Mouse (Mus musculus) heart, adult 8-10 months (tissue): ENCODE data around the gene Cep135. TPM values are rescaled to one million over a fixed set of nuclear protein-coding genes. Genes with fewer than 3 reads are reported as not detected.

Experiments
- DNase-seq: peaks from one replicate; pipeline ENCODE4 v3.0.0; 2022; ENCODE audit warnings: low spot score
- total RNA-seq, 4 experiments: library from RNA; stranded (reverse); gene quantifications; 2 replicates each; pipeline ENCODE4 v1.2.4; 2022

Cep135 gene
- 1 to 10 TPM; 2.7 to 3.2 (median 2.9) TPM for total RNA-seq

DNA sequence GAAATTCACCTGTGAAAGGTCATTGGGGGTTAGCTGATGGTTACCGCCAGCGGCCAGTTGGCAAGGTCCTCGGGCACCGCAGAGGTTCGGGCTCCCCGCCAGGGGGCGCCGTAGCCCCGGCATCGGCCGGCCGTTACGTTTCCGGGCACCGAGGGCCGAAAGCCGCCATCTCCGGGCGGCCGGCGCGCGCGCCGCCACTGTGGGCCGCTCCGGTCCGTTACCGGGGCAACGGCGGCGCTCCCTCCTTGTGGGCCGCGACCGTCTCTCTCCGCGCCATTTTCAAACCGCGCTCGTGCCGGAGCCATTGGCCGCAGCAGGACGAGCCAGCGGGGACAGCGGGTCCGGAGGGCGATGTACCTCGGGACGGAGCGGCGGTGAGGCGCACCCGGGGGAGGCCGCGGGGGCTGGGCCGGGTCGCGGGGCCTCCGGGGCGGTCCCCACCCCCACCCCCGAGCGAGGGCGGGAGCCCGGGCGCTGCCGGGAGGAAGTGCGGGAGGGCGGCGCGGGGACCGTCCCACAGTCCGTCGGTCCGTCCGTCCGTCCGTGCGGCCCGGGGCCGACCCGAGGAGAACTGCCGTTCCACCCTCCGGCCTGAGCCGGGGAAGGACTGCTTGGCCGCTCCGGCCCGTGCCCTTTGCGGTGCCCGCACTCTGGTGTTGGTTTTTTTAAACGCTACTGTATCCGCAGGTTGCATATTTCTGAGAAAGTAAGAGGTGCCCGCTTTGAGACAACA, at the start of gene Cep135:
Gene Cep135, plus strand, starts transcription at position 148 of the 733 bp plus-strand sequence.
- peak; percentile 79 for DNase-seq

DNA sequence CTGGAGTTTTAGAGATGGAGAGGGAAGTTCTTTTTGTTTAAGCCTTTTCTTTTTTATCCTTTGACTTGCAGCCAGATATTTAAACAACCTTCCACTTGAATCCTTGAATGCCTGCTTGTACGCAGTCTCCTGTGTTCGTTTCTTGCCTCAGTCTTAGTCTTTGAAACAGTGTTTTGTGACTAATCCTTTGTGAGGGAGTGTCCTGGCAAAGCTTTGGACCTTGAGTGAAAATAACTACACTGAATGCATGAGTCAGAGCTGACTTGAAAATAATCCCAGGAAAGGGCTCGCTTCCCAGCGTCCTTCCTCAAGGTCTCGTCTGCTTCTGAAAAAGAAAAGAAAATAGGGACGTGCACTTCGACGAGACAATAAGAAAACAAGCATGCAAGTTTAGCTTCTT, 48.3 kb upstream of the Cep135 start:
- peak; percentile 56 for DNase-seq

DNA sequence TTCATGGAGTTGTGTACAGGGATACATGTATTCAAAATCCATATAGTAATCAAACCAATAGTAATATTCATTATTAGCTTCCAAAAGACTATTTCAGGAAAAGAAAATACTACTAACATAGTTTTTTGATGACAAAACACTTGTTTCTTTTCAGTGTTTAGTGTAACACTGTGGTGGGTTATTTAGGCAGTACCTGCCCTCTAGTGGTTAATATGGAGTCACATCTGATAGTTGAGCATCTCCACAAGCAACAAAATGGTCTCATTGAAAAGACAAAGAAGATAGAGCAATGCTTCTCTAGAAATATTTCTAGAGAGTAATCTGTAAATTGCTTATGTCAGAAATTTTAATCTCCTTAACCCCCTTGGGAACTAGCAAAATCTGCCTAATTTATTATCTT, 47.7 kb upstream of the Cep135 start:
- no peak for DNase-seq

DNA sequence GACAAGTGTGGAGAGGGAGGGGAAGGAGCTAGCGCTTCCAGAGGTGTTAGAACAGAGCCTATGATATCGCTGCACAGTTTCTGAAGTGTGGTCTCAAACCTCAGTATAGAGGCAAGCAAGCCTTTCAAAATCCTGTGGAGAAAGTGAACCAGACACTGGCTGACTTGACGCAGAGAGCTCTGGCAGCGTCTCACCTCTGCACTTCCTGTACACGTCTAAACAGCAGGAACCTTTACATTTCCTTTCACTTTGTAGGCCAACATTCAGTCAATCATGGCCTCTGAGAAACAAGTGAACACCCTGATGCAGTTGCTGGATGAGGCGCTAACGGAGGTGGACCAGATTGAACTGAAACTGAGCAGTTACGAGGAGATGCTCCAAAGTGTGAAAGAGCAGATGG, 45.3 kb upstream of the Cep135 start:
- DNase-seq = no peak

DNA sequence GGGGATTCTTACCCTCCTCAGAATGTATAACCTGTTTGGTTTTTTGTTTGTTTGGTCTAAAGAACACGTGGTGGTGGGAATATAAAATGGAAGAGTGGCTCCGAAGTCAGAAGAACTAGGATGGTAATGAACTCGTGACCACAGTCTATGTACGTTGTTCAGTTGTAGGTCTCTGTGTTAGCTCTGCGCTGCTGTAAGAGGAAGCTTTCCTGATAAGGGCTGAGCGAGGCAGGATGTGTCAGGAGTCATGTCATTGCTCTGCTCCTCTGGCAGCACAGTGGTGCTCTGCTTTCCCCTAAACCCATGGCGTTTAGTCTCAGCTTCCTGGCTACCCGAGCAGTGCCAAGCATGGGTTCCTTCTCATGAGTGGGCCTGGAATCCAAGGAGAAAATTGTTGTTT, 38.1 kb upstream of the Cep135 start:
- no peak for DNase-seq

DNA sequence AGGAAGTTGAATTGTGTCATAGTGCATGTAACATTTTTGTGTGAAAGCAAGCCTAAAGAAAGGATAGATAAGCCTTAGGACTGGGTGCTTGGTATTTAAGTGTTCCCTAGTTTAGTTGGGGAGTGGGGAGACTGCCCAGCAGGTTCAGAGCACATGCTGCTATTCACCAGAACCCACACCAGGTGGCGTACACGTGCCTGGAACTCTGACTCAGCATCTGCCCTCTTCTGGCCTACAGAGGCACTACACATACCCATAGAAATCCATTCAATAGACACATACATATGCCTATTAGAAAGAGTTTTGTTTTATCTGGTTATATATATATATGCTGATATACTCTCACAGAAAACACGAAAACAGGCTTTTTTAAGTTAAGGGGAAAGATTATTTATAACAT, 23.2 kb upstream of the Cep135 start:
- peak; percentile 52 for DNase-seq

DNA sequence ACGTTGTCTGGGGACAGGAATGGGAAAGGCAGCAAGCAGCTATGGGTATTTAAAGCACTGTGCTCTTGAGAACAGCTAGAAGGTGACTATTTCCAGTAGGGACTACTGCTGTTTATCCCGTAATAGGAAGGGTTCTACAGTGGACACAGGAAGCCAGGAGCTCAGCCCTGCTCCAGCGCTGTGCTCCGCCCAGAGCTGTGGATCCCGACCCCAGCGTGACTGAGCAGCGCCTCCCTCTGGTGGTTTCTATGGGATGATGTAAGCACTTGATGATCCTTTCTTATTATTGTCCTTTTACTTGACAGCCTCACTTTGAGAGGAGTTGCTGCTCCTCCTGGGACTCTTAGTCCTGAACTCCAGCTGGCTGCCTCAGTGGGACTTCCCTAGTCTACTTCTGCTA, 14.2 kb upstream of the Cep135 start:
- DNase-seq = no peak

DNA sequence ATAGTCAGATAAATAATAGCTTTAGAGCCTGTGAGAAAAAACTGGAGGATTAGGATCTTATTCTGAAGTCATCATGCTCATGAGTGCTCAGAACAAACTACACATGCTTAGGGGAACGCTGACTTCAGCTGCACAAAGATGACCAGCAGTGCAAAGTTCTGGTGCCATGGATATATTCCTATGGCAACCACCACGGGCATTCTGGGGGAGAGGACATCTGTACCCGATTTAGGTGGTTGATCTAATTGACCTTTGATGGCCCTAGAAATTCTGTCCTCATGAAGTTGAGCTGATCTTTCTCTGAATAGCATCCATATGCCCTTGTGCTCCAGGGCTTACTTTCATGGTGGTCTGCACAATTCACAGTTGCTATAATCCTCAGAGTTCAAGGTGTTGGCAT, 11.5 kb upstream of the Cep135 start:
- DNase-seq = no peak

DNA sequence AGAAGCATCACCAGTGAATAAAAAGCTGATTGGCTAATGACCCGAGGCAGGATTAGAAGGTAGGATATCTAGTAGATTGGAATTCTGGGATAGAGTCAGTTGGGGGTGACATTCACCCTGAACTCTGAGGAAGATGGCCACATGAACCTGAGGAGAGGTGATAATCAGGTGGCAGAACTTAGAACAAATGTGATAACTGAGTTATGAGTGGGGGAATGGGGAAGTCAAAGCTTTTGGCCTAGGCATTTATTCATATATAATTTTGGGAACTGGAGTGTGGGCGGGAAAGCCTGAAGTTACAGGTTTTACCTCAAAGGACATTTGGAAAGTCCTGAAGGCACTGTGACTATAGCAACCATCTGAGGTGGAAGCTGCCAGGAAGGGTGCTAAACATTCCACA, 3.1 kb upstream of the Cep135 start:
- no peak for DNase-seq

DNA sequence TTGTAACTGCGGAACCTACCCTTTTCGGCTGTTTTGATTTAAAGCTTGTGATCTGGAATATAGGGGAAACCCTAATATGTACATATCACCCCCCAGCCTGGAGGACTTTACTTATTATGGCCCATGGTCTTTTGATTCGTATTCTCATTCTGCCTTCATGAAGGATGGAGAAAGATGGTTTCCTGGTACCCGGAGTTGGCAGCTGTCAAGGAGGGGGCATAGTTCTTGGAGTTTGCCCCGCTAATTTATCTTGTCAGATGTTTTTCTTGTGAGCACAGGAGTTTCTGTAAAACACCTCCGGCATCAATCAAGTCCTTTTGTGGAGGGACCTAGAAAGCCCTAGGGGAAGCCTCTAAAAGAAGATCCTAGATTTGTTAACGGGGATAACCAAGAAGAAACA, 813 bp downstream of the Cep135 start:
- peak; percentile 4 for DNase-seq

DNA sequence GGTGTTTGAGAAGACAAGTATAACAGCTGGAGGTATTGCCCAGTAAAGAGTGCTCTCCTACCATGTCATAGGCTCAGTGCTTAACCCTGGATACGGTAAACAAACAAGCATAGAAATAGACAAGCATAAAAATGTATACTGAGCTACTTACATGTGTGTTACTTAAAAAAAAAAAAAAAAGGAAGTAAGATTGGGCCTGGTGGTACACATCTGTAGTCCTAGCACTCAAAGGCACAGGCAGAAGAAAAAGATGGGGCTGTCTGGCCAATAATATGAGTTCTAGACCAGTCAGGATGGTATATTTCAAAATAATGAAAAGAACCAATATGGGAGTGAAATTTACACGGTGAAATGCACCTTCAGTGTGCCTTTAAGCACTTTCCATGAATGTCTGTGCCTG, 1.5 kb downstream of the Cep135 start:
- no peak for DNase-seq

DNA sequence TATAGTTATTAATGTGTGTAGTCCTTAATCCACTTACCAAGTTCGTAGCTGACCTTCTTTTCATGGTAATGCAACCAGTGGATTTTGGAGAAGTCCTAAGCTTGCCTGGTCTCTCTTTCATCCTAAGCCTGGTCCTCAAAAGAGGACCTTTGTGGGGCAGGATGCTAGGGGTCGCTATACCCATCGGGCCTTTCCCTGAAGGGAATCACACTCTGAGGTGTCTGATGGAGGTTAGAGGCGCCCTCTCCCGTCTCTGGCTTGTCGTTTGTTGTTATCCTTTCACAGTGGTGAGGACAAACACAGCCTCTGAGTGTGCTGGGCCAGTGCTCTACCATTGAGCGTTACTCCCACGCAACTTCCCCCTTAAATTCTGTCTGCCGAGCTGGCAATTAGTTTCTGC, 3.4 kb downstream of the Cep135 start:
- DNase-seq = no peak

DNA sequence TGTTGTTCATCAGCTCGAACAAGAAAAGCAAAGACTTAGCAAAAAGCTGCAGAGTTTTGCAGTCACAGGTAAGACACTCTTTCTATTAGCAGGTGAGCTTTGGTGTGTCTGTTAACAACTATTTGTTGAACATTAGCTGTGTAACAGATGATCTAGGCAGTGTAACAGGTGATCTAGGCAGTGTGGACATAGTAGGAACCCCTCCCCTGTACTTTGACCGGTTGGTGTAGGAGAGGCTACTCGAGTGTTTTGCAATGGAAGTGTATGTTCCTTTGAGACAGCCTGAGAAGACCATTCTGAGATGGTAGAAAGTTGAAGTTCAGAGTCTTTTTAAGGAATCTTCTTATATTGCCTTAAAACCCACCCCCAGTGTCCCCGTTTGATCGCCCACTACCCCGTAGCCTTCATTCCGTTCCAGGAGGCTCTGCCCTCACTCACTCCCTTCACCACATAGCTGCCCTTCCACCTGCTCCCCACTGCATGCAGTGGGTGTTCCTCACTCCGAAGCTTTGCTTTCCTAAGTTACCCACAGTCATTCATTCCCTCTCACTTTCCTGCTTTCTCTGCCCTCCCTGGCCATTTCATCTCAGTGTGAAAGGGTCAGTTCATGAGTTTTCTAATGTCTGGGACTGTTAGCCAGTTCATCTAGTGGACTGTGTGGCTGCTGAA, 21.3 kb downstream of the Cep135 start:
- DNase-seq = no peak

DNA sequence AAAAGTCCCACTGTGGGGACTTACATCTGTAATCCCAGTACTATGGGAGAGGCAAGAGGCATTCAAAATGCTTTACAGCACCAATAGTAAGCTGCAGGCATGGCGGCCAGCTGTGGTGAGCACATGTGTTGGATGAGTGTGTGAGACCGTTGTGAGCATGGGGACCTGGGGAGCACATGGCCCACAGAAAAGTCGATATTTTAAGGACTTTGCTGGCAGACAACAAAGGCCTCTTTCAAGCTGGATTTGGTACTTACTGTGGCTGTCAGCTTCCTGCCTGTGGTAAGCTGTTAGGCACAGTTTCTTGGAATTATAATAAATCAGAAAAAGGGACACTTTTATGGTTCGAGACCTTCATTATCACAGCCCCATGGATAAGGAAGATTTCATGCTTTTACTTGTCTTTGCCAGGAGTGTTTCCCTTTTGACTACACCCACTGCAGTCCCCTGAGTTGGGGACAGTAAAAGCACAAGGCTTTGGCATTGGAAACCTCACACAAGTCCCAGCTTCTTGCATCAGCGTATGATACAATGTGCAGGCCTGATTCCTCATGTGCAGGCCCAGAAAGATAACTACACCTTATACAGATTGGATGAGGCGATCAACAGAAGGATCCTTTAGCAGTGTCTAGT, 24.5 kb downstream of the Cep135 start:
- DNase-seq = no peak

DNA sequence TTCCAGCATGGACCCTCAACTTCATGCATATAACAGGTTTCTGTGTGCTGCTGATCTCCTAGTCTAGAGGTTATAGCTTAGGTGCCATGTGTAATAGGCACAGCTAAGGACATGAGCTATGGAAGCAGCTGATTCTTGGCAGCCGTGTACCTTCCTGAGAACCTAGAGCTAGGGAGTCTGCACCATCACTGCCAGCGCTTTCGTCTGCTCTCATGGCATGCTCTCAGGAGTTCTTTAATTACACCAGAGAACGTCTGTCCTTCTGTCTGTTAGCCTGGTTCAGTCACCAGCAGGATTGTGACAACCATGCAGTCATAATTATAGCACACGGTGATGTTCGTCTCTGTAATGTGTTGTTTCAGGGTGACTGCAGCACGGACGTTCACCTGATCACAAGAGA, 26.8 kb downstream of the Cep135 start:
- no peak for DNase-seq

DNA sequence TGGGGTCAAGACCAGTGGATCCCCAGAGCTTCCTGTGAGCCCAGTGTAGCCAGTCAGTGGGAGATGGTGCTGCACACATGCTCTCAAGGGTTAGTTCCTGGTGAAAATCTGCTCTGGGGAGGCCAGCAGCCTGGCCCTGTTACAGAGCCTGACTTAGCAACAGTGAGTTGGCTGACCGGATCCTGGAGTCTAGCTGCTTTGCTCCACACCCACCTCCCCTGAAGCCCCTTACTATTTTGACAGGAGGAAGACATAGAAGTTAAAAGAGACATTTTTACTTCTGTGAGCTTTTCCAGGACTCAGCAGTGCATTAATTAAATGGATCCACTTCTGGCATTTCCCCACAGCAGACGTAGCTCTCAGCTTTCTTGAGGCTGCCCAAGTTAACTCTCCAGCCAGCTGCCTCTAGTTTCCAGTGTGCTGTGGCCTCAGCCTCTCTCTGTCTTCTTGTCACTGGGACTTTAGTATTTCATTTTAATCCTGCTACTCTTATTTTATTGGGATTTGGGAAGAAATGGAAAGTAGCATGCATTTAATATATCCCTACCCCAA, 27.8 kb downstream of the Cep135 start:
- no peak for DNase-seq

DNA sequence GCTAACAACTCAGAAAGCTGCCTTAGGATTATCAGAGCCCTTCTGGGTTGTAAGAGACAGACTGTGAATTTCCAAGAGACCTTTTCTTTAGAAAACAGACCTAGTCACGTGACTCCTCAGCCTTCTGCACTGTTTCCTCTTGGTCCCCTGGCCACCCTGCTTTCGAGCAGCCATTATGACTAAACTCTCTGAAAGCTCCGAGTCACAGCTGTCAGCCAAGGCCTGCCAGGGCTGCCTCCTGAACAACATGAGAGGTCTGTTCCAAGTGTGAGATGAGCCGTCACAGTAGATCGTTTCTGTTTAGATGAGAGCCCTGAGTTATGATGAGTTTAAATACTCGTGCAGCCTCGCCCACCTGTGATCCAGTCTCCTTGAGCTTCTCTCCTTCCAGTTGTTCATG, 30.3 kb downstream of the Cep135 start:
- DNase-seq = no peak

DNA sequence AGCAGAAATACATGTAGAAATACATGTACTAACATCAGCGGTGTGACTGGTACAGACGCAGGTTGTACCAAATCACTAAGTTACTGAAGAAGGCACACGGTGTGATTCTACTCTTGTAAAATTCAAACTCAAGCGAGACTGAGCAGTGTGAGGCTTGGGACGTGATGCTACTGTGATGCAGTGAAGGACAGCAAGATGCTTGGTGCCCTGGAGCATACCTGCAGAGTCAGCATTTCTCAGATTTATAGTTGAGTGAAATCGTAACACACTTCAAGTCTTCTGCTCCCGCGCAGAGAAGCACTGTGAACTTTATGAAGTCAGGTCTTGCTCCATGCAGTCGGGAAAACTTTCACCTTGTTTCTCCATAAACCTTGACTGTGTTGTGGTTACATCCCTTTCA, 35.3 kb downstream of the Cep135 start:
- no peak for DNase-seq

DNA sequence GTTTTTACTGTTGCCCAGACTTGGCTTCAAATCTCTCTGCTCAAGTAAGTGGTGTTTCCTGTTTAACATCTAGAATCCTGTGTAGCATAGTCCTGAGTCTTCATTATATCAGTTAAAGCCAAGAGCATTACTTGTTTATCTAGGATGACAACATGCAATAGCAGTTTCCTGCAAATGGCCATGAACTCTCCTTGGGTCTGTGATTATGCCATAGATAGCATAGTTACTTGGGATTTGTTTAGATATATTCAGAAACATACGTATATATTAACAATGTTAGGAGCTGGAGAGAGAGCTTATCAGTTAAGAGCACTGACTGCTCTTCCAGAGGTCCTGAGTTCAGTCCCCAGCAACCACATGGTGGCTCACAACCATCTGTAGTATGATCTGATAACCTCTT, 39.3 kb downstream of the Cep135 start:
- DNase-seq = no peak

DNA sequence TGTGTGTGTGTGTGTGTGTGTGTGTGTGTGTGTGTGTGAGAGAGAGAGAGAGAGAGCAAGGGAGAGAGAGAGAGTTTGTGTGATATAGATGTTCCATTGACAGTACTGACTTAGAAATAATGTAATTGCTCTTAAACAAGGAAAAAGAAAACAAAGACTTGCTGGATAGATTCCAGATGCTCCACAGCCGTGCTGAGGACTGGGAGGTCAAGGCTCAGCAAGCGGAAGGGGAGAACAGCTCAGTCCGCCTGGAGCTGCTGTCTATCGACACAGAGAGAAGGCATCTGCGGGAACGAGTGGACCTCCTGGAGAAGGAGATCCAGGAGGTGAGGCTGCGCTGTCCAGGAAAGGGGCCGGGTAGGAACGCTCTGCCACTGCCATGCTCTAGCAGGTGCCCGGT, 45.5 kb downstream of the Cep135 start:
- no peak for DNase-seq

DNA sequence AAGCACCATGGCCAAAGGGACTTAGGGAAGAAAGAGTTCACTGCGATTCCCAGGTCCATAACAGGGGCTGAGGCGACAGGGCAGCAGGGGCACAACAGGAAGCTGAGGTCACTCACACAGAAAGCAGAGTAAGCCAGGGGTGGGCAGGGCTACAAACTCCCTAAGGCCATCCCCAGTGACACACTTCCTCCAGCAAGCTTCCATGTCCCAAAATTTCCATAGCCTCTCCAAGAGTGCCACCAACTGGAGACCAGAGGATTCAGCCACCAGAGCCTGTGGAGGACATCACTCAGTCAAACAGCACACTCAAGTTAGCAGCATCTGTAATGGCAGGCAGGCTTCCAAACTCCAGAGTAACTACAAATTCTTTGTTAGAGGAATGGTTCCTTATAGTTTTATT, 47.1 kb downstream of the Cep135 start:
- DNase-seq = no peak

DNA sequence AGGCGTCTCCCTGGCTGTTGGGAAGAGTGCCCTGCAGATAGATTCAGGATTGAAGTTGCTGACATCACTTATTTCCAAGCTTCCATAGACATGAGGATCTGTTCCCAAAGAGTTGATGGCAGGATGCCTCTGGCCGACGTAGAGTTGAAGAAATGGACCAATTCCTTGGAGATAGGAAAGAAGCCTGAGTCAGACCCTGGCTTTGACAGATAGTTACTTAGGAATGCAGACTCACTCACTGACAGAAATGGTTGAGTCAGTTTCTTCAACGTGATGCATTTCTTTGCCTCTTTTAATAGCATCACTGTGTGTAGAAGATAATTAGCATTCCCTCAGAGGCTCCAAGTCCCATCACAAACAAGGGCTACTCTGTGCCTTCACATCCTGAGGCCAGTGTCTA, 53.6 kb downstream of the Cep135 start:
- no peak for DNase-seq

DNA sequence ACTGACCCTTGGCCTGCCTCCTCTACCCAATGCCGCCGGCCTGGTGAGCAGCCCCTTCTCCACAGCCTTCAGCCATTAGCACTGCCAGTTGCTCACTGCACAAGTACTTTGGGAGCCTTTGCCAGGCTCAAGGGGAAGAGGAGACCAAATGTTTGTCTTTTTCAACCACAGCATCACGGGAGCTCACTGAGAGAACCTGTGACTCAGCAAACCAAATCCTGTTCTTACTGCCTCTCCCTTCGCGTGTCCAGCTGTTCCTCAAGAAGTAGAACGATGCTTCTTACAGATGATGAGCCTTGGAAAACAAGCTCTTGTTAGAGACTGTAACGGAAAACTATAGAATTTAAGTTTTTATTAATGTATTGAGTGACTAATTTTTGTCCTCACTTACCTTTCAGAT, 55.7 kb downstream of the Cep135 start:
- DNase-seq = no peak
